Mouse (Mus musculus) E14TG2a.4 (cell line): ENCODE results near the gene Slc30a6.

Experiments
- CTCF ChIP-seq: conservative IDR thresholded peaks from 2 replicates; pipeline ENCODE4 v1.5.1; 2014; ENCODE audit warnings: low read length
- NANOG ChIP-seq: IDR thresholded peaks from 2 replicates; pipeline ENCODE4 v1.6.1; 2014; ENCODE audit warnings: borderline replicate concordance, low read length, mixed read lengths
- POU5F1 ChIP-seq: IDR thresholded peaks from 2 replicates; pipeline ENCODE4 v1.6.1; 2014; ENCODE audit warnings: low read length, borderline replicate concordance

DNA sequence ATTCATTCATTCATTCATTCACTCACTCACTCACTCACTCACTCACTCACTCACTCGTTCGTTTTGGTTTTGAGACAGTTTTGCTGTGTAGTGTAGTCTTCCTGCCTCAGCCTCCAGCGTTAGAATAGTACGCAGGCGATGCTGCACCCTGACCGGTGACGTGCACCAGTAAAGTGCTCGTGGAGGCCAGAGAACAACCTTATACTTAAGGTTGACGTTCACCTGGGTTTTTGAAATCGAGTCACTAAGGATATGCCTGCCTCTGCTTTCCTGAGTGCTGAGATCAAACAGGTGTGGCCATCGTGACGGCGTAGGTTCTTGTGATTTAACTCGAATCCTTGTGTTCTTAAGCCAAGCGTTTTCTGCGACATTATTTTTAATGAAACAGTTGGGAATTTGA lies 553 bp upstream of the Slc30a6 start:
- TF ChIP-seq CTCF (no peak), NANOG (no peak), POU5F1 (no peak)
